Mouse (Mus musculus): ENCODE measurements around the gene Tspyl1. TPM values are rescaled to one million over a fixed set of nuclear protein-coding genes. Genes with fewer than 3 reads are reported as not detected.

The Tspyl1 gene
- polyA plus RNA-seq, 1 experiment from 2014 or later = 69.7 TPM

DNA sequence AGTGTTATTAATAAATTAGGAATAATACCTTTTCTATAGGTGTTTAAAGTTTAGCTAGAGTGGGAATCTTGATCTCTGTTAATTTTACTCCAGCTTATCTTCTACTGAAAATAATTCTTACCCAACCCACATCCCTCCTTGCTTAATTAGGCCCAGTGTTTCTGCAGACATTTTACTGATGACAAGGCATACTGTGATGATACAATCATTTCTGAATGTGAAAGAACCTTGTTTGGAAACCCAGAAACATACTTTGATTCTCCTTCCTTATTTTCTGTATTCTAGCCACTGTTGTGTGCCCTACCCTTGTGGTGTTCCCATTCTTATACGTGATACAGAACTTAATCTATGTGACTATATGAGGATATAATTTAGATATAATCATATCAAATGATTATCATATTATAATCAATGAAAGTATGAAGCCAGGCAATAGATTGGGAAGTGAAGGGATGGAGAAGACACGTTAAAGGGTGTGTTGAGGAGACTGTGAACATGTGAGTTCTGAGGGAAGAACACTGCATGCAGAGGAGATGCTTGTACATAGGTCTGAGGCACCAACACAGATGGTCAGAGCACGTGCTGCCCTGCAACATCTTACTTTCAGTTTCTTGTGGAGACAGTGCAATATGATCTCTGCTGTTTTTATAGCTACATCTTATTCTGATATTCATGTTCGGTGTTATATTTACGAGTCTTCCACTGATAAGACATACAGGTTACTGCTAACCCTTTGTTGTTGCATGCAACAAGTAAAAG lies 14.5 kb upstream of the Tspyl1 start:
- Histone ChIP-seq H3K4me3 (replicated peaks) (no peak overlapping the region), H3K27me3 (replicated peaks) (no peaks in the 10 kb centered on the region), H3K4me2 (no peak overlapping the region), H3K9me3 (no peaks in the 10 kb centered on the region), H3K4me1 (no peaks in the 10 kb centered on the region), H3K36me3 (no peaks in the 10 kb centered on the region), H3K27ac (no peak overlapping the region), H3K9ac (no peak overlapping the region)
- WGBS = 70% methylated on average over 5 of the region's 5 CpGs
- no peak for ATAC-seq (ENCODE audit: insufficient read depth, low FRiP score, low read depth)

DNA sequence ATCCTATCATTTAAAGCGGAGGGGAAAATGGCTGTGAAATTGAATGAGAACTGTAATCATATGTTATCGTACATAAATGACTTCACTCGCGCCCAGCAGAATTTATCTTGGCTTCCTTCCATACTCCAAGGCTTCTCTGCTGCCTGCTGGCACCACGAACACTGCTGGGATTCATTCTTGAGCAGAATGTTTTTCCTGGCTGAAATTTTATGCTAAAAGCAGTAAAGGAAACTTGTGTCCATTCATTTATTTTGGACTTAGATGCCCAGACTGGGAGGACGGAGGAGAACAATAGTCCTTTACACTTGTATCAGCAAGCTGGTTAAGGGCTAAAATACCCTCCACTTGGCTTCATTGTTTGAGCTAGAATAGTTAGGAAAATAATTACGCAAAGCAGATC lies 10.3 kb upstream of the Tspyl1 start:
- 53% methylated on average over 7 of the region's 7 CpGs for WGBS
- H3K4me2 ChIP-seq = no peak overlapping the region
- no peaks in the 10 kb centered on the region for H3K27me3 ChIP-seq (replicated peaks)
- no peaks in the 10 kb centered on the region for H3K9me3 ChIP-seq
- no peak overlapping the region for H3K27ac ChIP-seq
- H3K9ac ChIP-seq = no peak overlapping the region
- no peaks in the 10 kb centered on the region for H3K36me3 ChIP-seq
- H3K4me1 ChIP-seq = no peaks in the 10 kb centered on the region
- no peak overlapping the region for H3K4me3 ChIP-seq (replicated peaks)
- no peak for ATAC-seq (ENCODE audit: insufficient read depth, low FRiP score, low read depth)

DNA sequence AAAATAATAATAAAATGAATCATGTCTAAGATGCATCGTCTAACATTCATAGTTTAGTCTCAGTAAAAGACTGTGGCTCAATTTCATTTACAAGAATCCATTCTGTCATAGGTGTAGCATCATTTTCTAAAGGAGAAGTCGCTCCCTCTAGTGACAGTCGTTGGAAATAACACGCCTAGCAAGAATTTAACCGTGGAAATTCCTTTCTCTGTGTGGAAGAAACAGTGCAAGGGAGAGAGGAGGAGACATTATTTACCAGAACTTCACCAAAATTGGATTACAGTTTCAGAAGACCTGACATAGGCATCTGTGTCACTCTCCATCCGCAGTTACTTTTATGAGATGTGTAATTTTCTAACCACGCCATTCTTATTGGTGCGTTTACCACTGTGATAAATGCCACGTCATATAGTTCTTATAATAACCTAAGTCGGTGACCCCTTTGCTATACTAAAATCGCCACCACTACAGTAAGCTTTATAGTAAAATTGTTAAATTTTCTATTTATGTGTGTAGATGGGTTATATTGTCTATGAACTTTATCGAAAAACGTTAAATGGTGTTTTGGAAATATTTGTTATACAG lies 1.3 kb upstream of the Tspyl1 start:
- Histone ChIP-seq H3K4me3 (replicated peaks) (no peak overlapping the region; the same call in 1 of the 2 replicates), H3K27me3 (replicated peaks) (no peaks in the 10 kb centered on the region), H3K36me3 (no peaks in the 10 kb centered on the region), H3K4me1 (peaks cover 12% of the 10 kb centered on the region; the same call in 1 of the 2 replicates), H3K4me2 (peak overlapping the region; percentile 50), H3K9ac (no peak overlapping the region), H3K27ac (no peak overlapping the region), H3K9me3 (no peaks in the 10 kb centered on the region)
- WGBS = 25% methylated on average over 13 of the region's 13 CpGs
- ATAC-seq (ENCODE audit: insufficient read depth, low FRiP score, low read depth) = no peak

DNA sequence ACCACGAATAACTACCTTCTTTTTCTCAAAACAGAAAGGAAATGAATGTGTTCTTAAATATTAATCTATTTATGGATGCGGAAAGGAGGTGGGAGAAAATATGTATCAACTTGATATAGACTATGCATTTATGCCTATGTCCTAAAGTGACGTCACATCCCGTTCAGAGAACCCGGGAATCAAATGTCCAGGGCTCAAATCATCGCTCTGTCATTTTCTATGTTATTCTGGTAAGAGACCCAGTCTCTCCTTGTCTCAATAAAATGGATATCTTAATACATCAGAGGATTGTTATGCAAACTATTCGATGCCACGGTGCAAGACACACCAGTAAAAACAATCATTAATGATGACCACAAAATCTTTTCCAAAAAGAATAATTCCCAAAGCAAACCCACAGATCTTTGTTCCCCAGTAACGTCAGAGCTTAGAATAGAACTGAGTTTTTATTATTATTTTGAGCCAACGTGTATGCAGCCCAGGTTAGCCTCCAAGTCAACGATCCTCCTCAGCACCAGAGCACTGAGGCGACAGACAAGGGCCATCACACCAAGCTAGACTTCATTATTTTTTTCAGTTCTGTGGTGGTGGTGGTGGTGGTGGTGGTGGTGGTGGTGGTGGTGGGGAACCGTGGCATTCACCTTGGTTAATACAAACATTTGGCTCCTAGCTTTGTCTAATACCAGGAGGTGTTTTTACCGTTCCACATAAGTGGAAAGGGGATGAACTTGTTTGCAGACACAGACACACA lies 604 bp upstream of the Tspyl1 start:
- no peak overlapping the region for H3K9ac ChIP-seq
- H3K4me2 ChIP-seq = peak overlapping the region; percentile 77
- peak; percentile 23; the same call in 1 of the 2 replicates for ATAC-seq (ENCODE audit: insufficient read depth, low FRiP score, low read depth)
- peak overlapping the region; percentile 85 for H3K4me3 ChIP-seq (replicated peaks)
- H3K36me3 ChIP-seq = no peaks in the 10 kb centered on the region
- H3K4me1 ChIP-seq = peaks cover 12% of the 10 kb centered on the region; the same call in 1 of the 2 replicates
- H3K27ac ChIP-seq = 0 out of 2 replicates have a peak overlapping the region, but pooled peaks have one; percentile 38
- no peaks in the 10 kb centered on the region for H3K27me3 ChIP-seq (replicated peaks)
- no peaks in the 10 kb centered on the region for H3K9me3 ChIP-seq
- 16% methylated on average over 14 of the region's 14 CpGs for WGBS

DNA sequence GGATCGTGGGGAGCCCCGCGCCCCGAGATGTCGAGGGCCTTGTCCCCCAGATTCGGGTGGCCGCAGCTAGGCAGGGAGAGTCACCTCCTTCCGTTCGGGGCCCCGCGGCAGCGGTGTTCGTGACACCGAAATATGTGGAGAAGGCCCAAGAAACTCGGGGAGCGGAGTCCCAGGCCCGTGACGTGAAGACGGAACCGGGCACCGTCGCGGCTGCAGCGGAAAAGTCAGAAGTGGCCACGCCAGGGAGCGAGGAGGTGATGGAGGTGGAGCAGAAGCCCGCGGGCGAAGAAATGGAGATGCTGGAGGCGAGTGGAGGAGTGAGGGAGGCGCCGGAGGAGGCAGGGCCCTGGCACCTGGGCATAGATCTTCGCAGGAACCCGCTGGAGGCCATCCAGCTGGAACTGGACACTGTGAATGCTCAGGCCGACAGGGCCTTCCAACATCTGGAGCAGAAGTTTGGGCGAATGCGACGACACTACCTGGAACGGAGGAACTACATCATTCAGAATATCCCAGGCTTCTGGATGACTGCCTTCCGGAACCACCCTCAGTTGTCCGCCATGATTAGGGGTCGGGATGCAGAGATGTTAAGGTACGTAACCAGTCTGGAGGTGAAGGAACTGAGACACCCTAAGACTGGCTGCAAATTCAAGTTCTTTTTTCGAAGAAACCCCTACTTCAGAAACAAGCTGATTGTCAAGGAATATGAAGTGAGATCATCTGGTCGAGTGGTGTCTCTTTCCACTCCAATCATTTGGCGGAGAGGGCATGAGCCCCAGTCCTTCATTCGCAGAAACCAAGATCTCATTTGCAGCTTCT lies 639 bp downstream of the Tspyl1 start:
- H3K4me2 ChIP-seq = peak overlapping the region; percentile 86
- peak; percentile 40; the same call in 1 of the 2 replicates for ATAC-seq (ENCODE audit: insufficient read depth, low FRiP score, low read depth)
- no peaks in the 10 kb centered on the region for H3K27me3 ChIP-seq (replicated peaks)
- peak overlapping the region; percentile 87 for H3K9ac ChIP-seq
- H3K4me1 ChIP-seq = peaks cover 12% of the 10 kb centered on the region; the same call in 1 of the 2 replicates
- WGBS = 3% methylated on average over 47 of the region's 47 CpGs
- no peaks in the 10 kb centered on the region for H3K9me3 ChIP-seq
- peak overlapping the region; percentile 85 for H3K4me3 ChIP-seq (replicated peaks)
- peak overlapping the region; percentile 60 for H3K27ac ChIP-seq
- H3K36me3 ChIP-seq = no peaks in the 10 kb centered on the region; the same call in 1 of the 2 replicates

DNA sequence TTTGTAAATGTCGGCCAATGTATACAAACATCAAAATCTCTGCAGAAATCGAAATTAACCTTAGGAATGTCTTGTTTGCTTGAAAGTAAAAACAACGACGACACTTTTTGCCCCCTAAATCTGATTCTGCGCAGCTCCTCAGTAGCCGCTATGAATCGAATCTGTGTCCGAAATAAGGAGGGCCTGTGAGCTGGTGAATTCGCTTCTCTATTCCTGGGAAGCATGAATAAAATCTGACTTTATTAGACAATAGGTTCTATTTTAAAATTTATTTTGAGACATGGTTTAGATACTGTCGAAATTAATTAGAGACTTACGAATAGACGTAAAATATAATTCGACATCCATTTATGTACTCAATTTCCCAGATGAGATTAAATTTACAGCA lies 14.9 kb downstream of the Tspyl1 start:
- H3K36me3 ChIP-seq = no peaks in the 10 kb centered on the region
- peaks cover 23% of the 10 kb centered on the region; the same call in 1 of the 2 replicates for H3K4me1 ChIP-seq
- no peaks in the 10 kb centered on the region for H3K27me3 ChIP-seq (replicated peaks)
- no peaks in the 10 kb centered on the region for H3K9me3 ChIP-seq
- no peak overlapping the region for H3K9ac ChIP-seq
- WGBS = 5% methylated on average over 13 of the region's 13 CpGs
- H3K27ac ChIP-seq = no peak overlapping the region; the same call in 1 of the 2 replicates
- H3K4me2 ChIP-seq = peak overlapping the region; percentile 96
- ATAC-seq (ENCODE audit: insufficient read depth, low FRiP score, low read depth) = no peak
- H3K4me3 ChIP-seq (replicated peaks) = peak overlapping the region; percentile 73

DNA sequence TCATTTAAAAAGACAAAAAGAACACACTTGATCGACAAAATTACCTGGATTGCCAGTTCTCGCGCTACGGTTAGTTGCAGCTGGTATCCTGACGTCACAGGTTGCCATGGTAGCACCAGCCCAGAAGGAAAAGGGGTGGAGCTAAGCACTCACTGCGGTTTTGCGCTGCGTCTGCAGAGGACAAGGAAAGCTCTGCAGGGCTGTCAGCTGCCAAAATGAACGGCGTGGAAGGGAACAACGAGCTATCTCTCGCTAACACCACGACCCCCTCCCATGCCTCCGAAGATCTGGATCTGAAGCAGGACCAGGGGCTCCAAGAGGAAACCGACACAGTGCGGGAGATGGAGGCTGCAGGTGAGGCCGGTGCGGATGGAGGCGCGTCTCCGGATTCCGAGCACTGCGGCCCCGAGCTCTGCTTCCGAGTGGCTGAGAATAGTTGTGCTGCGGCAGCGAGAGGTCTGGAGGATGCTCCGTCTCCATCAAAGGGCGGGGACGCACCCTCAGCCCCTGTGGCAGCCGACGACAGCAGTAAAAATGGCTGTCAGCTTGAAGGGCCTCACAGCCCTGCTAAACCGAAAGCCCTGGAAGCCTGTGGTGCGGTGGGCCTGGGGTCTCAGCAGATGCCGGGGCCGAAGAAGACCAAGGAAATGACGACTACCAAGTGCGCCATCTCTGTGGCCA lies 15.4 kb downstream of the Tspyl1 start, which contains the start of gene Tspyl4:
Tspyl4 (plus strand) TSS at position 144 of the 681 bp plus-strand sequence.
- H3K27me3 ChIP-seq (replicated peaks) = no peaks in the 10 kb centered on the region
- WGBS = under 1% methylated on average over 38 of the region's 38 CpGs
- peak within 1 kb of the TSS; percentile 54 for H3K9ac ChIP-seq
- peak within 1 kb of the TSS; percentile 73 for H3K27ac ChIP-seq
- ATAC-seq (ENCODE audit: insufficient read depth, low FRiP score, low read depth) = peak; percentile 96
- no peaks in the 10 kb centered on the region for H3K36me3 ChIP-seq
- H3K4me1 ChIP-seq = peaks cover 23% of the 10 kb centered on the region; the same call in 1 of the 2 replicates
- peak within 1 kb of the TSS; percentile 96 for H3K4me2 ChIP-seq
- H3K4me3 ChIP-seq (replicated peaks) = peak within 1 kb of the TSS; percentile 73
- H3K9me3 ChIP-seq = no peaks in the 10 kb centered on the region

DNA sequence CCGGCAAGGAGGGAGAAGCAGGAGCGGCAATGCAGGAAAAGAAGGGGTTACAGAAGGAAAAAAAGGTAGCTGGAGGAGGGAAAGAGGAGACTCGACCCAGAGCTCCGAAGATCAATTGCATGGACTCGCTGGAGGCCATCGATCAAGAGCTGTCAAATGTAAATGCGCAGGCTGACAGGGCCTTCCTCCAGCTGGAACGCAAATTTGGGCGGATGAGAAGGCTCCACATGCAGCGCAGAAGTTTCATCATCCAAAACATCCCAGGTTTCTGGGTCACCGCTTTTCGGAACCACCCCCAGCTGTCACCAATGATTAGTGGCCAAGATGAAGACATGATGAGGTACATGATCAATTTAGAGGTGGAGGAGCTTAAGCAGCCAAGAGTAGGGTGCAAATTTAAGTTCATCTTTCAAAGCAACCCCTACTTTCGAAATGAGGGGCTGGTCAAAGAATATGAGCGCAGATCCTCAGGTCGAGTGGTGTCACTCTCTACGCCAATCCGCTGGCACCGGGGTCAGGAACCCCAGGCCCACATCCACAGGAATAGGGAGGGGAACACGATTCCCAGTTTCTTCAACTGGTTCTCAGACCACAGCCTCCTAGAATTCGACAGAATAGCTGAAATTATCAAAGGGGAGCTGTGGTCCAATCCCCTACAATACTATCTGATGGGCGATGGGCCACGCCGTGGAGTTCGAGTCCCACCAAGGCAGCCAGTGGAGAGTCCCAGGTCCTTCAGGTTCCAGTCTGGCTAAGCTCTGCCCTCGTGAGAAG lies 16.2 kb downstream of the Tspyl1 start:
- H3K4me1 ChIP-seq = peaks cover 23% of the 10 kb centered on the region; the same call in 1 of the 2 replicates
- 43% methylated on average over 25 of the region's 25 CpGs for WGBS
- ATAC-seq (ENCODE audit: insufficient read depth, low FRiP score, low read depth) = no peak
- no peaks in the 10 kb centered on the region for H3K36me3 ChIP-seq
- H3K27ac ChIP-seq = peak overlapping the region; percentile 73
- peak overlapping the region; percentile 96 for H3K4me2 ChIP-seq
- no peaks in the 10 kb centered on the region for H3K9me3 ChIP-seq
- peak overlapping the region; percentile 73 for H3K4me3 ChIP-seq (replicated peaks)
- peak overlapping the region; percentile 54; the same call in 1 of the 2 replicates for H3K9ac ChIP-seq
- H3K27me3 ChIP-seq (replicated peaks) = no peaks in the 10 kb centered on the region

DNA sequence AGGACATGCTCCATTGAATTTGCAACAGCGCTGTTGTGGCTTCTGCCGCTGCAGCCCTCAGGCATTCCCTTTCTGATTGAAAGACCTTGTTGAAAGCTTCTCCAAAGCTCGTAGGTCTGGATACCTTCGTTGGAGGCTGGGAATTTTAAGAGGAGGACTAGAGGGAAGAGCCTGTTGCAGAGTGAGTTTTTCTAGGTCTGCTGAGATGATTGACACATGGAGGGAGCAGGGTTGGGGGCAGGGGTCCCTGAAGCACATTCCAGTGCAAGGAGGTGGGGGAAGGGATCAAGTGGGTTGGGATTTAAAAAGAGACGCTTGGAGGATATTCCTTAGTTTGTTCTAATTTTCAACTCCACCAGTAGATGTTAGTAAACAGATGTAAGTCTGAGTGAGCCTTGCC lies 18.4 kb downstream of the Tspyl1 start:
- Histone ChIP-seq H3K27ac (no peak overlapping the region), H3K9ac (no peak overlapping the region), H3K36me3 (no peaks in the 10 kb centered on the region), H3K4me1 (peaks cover 23% of the 10 kb centered on the region; the same call in 1 of the 2 replicates), H3K4me2 (peak overlapping the region; percentile 17), H3K4me3 (replicated peaks) (no peak overlapping the region), H3K27me3 (replicated peaks) (no peaks in the 10 kb centered on the region), H3K9me3 (no peaks in the 10 kb centered on the region)
- 24% methylated on average over 5 of the region's 5 CpGs for WGBS
- ATAC-seq (ENCODE audit: insufficient read depth, low FRiP score, low read depth) = no peak

DNA sequence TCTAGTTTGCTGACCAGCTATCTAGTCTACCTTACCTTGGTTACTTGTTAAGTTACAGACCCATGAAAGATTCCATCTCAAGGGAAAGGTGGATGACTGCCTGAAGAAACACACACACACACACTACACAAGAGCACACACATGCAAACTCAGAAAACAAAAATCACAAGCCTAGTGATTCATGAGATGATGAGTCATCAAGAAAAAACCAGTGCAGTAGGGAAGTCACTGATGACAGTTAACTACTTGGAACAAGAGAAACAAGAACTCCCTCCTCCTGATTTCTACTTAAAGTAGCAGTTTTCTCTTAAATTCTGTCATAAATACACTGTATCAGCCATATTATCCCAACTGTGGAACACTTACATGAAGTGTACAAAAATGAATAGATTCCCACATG lies 25.1 kb downstream of the Tspyl1 start:
- Histone ChIP-seq H3K9me3 (no peaks in the 10 kb centered on the region), H3K36me3 (no peaks in the 10 kb centered on the region), H3K4me1 (no peaks in the 10 kb centered on the region), H3K4me3 (replicated peaks) (no peak overlapping the region), H3K9ac (no peak overlapping the region), H3K27ac (no peak overlapping the region), H3K4me2 (no peak overlapping the region), H3K27me3 (replicated peaks) (no peaks in the 10 kb centered on the region)
- no peak for ATAC-seq (ENCODE audit: insufficient read depth, low FRiP score, low read depth)

All from stomach, embryonic 15.5 days (tissue).